Mouse (Mus musculus) liver, adult (tissue): ENCODE data around the gene Egln1.

Experiments used
- GATA4 ChIP-seq: IDR thresholded peaks from 2 replicates; pipeline ENCODE4 v1.6.1; 2014; ENCODE audit warnings: mild to moderate bottlenecking, low read length; ENCODE audit not compliant: insufficient replicate concordance

Egln1 gene

DNA sequence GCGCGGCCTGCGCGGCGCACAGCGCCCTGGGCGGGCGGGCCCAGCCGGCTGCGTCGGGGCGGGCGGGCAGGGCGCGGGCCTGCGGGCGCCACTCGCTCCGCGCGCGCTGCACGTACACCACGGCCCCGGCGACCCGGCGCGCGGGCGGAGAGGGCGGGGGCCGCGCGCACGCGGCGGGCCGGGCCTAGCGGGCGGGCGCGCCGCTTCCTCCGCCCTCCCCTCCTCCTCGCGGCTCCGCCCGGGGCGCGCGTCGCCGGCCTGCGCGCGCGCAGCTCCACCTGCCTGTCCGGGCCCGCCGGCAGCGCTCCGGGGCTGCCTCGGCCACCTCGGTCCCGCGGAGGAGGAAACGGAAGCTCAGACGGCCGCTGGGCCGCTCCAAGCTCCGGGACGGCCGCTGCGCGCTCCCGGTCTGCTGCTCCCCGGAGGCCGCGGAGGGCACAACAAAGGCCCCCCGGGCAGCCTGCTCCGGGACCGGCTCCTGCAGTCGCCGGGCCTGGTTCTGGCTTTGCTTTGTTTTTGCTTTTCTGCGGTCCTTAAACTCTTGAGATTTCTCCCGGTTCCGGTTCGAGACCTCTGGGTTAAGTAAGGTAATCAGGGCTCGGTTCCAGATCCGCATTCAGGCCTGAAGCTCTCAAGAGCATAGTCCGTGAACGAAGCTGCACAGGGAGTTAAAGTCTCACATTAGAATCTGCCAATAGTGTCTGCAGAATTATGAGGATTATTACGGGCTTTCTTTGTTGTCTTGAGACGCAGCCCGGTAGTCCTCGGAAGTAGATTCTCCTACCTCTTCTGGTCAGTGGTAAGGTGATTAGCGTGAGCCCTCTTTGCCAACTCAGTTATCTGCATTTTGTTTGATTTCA, at the start of gene Egln1:
TSS of gene Egln1 (minus strand) at position 116 of the 860 bp plus-strand sequence.
- no peak for TF ChIP-seq GATA4

DNA sequence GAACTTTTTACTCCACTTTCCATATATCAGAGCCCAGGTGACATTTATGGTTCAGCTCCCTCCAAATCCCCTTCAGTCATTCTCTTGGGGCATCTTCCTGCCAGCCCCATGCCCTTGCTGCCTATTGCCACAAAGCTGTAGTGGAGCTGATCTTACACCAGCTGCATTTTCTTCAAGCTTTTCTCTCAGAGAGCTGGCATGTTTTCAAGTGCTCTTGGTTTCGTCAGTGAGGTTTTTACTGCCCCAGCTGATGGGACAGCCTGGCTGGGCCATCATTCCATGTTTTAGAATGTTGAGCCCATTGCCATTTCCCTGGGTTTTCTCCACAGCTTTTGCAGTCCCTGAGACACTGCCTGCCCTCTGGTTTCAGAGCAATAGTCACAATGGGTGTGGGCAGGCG, 46.7 kb upstream of the Egln1 start:
- no peak for TF ChIP-seq GATA4

DNA sequence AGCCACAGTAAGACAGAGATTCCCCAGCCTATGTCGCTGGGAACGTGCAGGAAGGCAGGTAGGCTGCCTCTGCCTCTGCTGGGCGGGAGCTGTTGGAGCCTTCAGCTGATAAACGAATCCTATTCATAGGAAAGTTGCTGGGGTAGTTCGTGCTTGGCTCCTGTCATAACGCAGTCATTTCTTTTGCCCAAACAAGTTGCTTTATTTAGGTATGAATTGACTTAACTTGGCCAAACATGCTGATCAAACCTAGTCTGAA, 42.5 kb upstream of the Egln1 start:
- no peak for TF ChIP-seq GATA4

DNA sequence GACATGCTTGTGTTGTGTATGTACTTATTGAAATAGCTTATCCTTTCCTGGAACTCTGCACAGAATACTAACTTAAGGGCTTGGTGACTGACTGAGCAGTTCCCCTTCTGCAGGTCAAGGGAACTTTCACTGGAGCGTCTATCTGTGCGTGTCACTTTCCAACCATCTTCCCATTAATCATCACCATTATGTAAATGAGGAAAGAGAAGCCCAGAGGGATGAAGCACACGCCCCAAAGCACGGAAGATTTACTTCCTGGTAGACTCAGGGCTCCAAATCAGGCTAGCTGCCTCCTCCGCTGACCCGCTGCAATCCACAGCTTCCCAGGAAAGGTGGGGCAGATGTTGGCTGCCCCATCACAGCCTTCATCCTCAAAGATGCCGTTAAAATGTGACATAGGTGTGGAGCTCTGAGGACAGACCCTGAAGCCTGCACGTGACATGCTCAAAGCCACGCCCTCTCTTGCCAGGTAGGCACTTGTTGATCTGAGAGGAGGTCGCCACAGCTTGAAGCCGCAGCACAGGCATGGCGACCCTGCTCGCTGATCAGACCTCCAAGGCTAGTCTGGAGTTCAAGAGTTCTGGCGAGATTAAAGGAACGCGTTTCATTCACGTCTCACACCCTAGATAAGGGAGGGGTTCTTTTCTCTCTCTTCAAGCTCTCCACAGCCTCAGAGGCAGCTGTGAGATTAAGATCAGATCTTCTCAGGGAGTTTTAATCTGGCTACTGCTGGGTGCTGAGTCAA, 42.0 kb upstream of the Egln1 start:
- no peak for TF ChIP-seq GATA4

DNA sequence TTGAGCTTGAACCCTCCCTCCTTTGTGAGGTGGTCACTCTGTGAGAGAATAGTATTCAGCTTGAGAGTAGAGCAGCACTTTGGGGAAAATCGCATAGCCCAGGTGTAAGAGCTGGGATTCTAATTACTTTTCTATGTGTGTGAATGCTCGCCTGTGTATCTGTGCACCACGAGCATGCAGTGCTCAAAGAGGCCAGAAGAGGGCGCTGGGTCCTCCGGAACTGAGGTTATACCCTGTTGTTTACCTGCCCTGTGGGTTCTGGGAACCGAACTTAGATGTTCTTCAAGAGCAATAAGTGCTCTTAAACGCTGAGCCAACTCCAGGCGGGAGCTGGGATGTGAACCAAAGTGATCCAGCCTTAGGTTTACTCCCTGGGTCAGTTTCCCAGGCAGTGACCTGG, 31.7 kb upstream of the Egln1 start:
- TF ChIP-seq GATA4, result no peak

DNA sequence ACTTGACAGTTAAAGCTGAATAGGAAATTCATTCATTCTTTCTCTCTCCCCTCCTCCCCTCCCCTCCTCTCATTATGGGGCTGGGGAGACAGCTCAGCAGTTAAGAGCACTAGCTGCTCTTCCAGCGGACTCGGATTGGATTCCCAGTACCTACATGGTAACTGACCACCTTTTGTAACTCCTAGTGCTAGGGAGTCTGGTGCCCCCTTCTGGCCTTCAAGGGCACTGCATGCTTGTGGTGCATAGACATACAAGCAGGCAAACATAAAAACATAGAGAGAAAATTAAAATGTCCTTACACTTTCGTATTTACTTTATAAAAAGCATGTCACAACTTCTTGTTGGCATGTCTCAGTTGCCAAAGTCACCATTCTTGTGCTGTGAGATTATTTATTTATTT, 30.9 kb upstream of the Egln1 start:
- no peak for TF ChIP-seq GATA4

DNA sequence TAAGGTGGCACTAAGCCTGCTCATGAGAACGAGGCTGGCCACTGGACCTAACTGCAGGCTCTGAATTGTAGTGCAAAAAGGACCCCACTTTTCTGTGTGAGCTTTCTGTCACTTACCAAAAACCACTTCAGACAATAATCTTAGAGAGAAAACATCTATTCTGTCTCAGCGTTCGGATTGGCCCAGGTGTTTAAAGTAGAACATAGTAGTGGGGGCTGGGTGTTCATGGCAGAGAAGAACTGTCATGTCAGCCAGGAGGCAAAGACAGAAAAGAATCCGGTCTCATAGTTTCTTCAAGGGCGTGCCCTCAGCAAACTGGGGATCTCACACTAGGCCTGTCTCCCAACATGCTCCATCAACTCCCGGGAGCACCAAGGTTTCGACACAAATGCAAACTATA, 28.9 kb upstream of the Egln1 start:
- no peak for TF ChIP-seq GATA4

DNA sequence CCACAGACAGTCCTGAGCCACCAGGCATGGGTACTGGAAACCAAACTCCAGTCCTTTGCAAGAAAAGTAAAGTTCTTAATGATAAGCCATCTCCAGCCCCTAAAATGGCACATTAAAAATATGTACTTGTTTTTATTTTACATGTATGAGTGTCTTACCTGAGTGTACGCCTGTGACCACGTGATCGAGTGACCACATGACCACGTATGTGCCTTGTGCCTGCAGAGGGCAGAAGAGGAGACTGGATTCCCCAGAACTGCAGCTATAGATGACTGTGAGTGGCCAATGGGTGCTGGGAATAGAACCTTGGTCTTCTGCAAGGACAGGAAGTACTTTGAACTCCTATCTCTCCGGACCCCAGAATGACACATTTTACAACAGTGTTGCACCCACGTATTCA, 27.1 kb upstream of the Egln1 start:
- TF ChIP-seq GATA4, result no peak

DNA sequence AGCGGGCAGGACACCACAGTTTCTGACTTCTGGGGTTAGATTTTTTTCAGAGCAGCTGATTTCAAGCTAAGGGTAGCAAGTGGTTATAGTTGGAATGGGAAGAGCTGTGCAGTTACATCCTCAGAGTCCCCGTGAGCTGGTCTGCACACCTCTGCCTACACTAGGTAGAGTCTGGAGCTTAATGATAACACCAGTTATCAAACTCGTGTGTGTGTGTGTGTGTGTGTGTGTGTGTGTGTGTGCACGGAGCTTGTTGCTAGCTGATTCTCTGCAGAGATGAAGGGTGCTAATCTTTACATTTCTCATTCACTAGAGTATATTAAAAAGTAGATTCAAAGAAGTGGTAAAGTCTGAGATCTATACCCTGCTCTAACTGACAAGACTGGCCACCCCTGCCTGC, 25.1 kb upstream of the Egln1 start:
- TF ChIP-seq GATA4, result no peak

DNA sequence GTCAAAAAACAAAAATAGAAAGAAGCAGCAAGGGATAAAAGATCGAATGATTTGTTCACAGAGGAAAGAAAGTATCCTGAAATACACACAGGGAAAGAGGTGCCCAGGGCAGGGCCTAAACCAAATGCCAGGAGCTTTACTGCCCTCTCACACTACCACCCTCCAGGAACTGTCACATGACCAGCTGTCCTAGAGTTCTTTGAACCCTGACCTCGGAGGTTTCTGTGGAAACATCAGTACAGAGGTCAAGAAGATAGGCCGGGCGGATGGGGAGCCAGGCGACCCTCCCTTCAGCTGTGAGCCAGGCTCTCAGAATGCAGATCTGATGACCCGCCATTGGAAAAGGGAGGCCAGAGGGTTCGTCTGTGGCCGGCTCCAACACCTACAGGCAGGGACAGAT, 24.1 kb upstream of the Egln1 start:
- no peak for TF ChIP-seq GATA4

DNA sequence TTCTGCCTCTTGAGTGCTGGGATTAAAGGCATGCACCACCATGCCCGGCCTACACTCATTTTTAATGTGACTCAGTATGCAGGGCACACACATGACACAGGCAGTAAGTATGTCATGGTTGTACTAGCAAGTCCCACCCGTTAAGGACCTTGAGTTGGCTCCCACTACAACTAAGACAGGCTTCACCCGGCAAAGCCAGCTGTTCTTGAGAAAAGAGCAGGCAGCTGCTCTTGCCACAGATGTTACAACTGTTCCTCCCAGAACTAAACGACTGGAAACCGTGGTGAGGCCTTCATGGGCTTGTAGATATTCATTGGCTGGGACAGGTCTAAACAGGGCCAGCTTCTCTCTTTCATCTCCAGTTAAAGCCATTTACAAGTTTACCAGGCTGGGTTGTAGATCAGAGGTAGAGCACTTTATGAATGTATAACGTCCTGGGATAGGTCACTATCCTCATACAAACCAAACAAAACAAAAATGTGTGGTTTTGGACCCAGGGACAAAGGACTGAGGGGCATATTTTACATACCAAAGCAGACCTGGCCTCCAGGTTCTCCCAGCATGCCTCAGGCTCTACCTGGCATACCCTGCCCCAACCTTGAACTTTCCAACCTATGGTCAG, 21.3 kb upstream of the Egln1 start:
- TF ChIP-seq GATA4, result no peak

DNA sequence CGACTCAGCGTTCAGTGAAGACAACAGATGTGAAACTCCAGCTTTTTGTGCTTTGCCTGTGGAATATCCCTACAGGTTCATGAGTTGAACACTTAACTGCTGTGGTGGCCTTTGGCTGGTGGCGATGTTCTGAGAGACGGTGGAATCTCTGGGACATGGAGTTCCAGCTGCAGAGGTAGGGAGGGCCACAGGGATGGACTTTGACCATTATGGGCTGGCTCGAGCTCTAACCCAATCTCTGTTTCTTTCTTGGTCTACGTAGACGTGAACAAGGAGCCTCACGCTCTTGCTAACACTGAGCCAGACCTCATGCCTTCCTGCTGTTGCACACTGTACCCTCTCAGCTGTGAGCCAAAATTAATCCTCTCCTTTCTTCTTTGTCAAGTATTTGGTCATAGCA, 15.8 kb upstream of the Egln1 start:
- no peak for TF ChIP-seq GATA4

DNA sequence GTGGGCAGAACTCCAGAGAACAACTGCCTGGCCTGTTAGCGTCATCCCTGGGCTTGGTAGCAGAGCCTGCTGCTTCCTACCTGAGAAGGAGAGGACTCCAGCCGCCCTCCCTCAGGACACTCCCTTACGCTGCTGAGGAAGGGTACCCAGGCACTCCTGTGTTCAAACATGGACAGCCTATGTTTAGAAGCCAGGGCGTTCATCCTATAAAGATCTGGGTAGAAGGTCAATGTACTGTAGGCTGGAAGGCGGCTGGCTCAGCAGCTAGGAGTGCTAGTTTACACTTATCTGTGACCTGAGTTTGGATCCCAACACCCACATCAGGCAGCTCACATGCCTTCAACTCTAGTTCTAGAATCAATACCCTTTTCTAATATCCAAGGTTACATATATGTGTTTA, 14.1 kb upstream of the Egln1 start:
- TF ChIP-seq GATA4, result no peak

DNA sequence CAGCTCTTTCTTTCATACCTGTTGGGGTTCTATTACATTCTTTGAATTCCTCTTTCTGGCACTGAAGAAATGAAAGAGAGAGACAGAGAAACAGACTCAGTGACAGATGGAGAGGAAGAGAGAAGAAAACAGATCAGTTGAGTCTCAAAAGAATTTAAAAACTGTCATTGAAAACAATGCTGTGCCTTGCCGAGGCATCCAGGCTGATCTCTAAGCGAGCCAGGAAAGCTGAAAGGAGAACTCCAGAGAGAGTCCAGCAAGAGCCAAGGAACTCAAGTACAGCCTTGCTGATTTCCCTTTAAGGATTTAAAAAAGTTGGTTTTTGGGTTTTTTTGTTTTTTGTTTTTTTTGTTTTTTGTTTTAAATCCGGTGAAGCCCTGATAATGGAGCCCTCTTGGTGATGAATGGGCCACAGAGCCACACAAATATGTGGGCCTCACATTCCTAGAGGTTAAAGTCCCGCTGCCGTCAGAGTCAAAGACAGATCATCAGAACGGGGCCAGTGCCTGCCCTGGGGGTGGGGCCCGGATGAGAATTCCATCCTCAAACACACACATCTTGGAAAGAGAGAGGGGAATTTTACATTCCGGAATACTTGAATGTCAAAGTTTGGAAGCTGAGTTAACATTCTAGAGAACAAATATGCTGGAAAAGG, 11.2 kb upstream of the Egln1 start:
- TF ChIP-seq GATA4, result no peak

DNA sequence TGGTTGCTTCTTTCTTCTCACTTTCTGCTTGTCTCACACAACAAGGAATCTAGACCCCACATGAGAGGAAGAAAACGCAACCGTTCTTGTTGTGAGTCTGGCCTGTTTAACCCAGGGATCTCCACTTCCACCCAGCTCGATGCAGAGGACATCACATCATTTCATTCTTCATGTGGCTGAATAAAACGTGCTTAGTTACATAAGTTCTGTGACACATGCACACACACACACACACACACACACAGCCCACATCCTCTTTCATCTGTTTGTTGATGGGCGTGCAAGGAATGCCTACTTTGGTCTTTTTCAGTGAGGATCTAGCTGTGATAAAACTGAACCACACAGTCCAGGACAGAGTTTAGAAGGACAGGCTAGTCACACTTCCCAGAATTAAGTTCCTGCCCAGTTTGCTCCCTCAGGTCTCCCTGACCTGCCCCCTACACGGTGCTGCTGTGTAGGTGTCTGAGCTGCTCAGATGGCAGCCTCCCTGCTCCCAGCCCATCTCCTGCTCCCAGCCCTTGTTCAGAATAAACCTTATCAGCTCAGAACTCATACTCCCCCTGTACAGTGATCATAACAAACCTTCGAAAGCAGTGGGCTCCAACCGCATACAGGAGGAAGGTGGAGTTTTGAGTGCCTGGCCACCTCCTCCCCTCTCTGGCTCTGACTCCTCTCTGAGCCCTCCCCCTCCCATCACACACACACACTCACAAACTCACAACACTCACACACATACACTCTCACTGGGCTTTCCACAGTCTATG, 10.5 kb upstream of the Egln1 start:
- TF ChIP-seq GATA4, result no peak

DNA sequence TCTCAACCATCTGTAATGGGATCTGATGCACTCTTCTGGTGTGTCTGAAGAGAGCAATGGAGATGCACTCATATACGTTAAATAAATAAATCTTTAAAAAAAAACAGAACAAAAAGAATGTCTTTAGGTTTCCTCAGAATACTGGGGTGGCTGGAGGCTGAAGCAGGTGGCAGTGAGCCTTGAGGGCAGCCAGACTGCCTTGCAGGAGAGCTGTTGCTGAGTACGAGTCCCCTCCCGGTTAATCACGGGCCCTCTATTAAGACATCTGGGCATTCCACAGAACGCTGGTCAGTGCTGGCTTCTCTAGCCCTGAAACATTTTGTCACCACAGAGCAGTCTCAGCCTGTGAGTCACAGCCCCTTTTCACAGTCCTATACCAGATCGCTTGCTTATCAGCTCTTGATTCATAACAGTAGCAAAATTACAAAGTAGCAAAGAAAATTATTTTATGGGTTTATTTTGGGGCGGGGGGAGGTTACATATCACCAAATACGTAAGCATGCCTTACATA, 5.5 kb upstream of the Egln1 start:
- TF ChIP-seq GATA4, result no peak

DNA sequence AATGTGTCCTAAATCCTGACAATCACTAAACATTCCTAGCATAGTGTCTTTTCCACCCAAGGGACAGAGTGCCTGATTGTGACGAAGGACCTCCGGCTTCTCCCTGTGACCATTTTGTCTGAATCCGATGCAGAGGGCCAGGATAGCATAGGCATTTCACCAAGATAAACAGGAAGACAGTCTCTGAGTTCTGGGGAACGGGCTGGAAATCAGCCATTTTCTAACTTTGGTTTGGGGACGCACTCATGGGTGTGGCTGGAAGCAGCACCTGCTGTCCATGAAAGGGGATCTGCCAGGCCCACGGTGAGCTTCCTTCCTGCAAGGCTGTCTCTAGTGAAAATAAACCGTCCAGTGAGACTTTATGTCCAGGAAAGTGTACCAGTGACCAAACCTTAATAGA, 4.1 kb upstream of the Egln1 start:
- no peak for TF ChIP-seq GATA4
